Mouse (Mus musculus): ENCODE results near the gene Mfsd1.

DNA sequence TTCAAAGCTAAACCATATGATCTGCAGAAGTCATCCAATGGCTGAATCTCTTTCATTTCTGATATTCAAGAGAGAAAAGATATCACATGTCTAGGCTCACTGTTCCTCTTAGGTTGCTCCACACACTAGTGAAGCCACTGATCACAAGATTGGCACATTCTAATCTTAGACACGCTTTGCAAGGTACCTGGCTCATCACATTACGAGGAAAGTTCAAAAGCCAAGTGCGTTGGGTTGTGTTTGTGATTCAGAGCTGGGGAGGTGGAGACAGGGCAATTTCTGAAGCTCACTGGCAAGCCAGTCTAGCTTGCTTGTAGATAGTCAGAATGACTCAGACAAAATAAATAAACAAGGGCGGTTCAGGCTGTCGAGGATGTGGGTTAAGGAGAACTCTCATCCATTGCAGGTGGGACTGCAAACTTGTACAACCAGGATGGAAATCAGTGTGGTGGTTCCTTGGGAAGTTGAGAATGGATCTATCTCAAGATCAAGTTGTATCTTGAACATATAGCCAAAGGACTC lies 28.6 kb upstream of the Mfsd1 start:
- TF ChIP-seq EP300 (IDR thresholded peaks at IDR 0.05; ENCODE audit: insufficient read depth, low read depth, low read length) (no peak), CTCF (IDR thresholded peaks at IDR 0.05; ENCODE audit: low read depth, low read length) (no peak)

Data from ES-Bruce4 (cell line).